Mouse (Mus musculus) brain, adult 2 months (tissue): ENCODE measurements around the gene Gtf2f2.

ENCODE experiments used
- DNase-seq: peaks from one replicate; pipeline ENCODE4 v3.0.0; 2011; ENCODE audit warnings: low read depth, low spot score

Gene Gtf2f2

DNA sequence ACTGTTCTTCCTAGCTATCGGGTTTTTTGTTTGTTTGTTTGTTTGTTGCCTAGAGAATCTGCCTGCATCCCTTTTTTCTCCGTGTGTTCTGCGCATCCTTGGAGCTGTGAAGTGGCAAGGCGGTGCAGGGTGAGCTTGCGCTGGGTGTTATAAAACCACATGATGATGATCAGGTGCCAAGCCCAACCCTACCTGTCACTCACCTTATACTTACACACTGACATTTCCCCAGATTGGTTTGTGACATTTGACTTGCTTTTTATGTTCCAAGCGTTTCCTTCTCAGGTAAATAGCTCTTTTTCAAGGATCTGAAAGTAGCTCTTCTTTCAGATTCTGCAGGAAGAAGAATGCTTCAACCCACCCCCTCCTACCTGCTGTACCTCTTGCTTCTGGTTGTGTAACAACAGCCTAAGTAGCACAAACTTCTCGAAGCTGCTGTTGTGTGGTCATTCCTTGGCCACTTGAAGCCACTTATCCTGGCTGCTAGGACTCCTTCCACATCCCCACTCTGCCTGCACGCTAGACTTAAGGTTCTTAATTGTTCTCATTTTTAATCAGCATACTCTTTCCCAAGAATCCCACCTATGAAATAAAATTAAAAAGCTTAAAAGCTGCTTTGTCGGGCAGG lies 143.8 kb downstream of the Gtf2f2 start:
- DNase-seq = no peak

DNA sequence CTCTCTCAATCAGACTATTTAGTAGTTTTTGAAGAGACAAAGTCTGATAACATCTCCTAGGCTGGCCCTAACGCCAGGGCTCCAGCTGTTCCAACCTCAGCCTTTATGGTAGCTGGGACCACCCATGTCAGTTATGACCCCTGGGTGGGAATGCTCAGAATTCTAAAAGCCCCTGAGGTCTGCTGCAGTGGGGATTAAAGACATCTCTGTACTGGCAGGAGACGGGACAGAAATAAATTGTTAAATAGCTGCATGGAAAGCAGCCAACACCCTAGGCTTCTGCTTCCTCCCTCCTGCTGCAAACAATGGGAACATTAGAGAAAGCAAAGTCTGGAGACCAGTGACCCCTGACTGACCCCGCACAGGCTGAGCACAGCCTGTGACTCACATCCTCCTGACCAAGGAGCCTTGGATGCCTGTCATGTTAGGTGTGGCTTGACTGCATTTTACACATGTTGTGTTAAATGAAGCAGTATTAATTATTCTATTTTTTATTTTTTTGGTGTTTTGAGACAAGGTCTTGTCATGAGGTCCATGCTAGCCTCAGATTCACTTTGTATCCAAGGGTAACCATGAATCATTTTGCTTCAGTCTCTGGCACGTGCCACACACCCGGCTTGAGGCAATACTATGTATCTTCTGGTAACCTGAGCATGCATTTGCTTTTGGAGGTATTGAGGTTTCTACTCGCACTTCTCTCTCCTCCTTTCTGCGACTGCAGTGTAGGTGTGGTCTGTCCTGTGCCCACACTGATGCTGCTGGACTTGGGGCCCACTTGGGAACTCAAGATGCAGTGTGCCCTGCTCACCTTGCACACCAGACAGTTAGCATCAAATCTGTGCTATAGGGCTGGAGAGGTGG lies 146.9 kb downstream of the Gtf2f2 start:
- peak; percentile 72 for DNase-seq

DNA sequence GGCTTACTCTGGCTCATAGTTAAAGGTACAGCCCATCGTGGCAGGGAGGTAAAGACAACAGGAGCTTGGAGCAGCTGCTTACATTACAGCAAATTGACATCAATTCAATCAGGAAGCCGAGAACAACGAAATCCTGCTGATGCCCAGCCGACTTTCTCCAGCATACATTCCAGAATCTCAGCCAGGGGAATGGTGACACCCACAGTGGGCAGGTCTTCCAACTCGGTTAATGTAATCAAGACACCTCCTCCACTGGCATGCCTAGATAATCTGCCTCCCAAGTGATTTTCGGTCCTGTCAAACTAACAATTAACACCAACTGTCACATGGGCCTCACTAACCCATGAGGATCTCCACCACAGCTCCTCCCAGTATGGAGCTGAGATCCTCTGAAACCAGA lies 148.0 kb downstream of the Gtf2f2 start:
- no peak for DNase-seq

DNA sequence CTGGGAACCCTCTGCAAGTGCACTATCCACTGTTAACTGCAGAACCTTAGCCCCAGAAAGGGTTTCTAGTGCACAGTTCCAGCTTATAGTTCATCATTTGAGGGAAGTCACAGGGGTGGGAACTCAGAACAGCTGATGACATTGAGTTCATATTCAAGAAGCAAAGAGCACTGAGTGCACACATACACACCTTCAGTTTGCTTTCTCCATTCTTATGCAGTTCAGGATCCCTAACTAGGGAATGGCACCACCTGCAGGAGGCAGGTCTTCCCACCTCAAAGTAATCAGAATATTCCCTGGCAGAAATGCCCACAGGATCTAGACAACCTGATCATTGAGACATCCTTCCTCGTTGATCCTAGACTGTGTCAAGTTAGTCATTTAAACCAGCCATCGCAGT lies 151.0 kb downstream of the Gtf2f2 start:
- DNase-seq = no peak

DNA sequence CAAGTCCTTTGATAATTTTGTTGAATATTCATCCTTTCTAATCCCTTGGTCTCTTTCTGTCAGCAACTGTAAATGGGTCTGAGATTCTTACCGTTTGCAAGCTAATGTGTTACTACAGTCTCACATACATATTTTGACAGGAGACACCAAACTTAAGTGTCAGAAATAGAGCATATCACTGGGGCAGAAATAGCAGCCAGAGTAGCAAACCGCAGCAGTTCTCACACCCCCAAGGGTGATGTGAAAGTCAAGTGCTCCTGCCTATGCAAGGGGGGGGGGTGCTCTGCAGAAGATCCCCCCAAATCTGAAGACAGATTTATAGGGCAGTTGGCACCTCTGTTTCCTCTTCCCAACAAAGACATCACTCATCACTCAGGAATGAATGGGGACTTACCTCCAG lies 152.5 kb downstream of the Gtf2f2 start:
- DNase-seq = no peak

DNA sequence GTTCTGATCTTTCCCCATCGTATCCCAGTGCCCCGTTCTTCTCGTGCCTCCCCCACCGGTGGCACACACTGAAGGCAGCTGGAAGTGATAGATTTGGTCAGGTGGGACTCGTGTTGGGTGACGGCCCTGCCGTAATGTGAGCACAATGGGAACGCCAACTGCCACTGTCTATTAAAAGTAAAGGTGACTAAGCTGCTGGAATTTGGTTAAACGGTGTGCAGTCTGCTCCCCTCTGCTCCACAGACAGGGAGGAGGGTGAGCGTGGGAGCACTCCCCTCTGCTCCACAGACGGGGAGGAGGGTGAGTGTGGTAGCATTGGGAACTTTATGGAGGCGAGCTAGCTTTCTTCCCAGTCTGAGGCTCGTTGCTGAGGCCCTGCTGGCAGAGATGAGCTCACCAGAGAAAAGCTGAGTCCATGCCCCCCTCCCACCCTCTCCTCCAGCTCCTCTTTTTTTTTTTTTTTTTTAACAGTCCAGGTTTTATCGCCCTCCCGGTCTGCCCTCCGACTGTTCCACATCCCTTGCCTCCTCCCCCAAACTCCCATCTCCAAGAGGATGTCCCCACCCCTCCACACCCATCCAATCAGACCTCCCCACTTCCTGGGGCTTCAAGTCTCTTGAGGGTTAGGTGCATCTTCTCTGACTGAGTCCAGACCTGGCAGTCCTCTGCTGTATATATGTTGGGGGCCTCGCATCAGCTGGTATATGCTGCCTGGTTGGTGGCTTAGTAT lies 155.2 kb downstream of the Gtf2f2 start:
- peak; percentile 78 for DNase-seq

DNA sequence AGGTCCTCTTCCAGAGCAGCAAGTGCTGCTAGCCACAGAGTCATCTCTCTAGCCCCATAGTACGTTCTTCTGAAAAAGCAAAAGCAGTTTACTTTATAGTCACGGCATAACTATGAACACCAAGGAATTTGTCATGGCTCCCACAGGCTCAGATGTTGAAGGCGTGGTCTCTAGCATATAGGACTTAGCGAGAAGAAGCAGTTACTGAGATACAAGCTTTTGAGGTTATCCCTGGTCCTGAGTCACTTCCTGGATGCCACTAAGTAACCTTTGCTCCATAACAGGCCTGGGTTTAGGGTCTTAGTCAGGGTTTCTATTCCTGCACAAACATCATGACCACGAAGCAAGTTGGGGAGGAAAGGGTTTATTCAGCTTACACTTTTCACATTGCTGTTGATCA lies 158.6 kb downstream of the Gtf2f2 start:
- no peak for DNase-seq

DNA sequence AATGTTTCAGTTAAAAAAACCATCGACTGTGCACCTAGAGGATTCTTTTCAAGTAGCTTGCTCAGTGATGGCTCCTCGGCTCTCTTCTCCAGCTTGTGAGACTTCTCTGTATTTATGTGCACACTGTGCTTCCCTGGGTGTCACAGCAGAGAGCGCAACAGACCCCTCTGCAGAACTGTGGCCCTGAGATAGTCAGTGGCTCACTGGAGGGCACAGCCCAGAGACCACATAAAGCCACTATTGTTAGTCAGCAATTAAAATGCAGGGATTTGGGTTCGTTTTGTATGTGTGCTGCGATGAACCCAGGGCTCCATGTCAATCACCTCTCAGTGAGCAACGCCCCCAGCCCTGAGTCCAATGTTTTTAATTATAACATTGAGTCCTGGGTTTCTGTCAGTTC lies 159.8 kb downstream of the Gtf2f2 start:
- DNase-seq = no peak

DNA sequence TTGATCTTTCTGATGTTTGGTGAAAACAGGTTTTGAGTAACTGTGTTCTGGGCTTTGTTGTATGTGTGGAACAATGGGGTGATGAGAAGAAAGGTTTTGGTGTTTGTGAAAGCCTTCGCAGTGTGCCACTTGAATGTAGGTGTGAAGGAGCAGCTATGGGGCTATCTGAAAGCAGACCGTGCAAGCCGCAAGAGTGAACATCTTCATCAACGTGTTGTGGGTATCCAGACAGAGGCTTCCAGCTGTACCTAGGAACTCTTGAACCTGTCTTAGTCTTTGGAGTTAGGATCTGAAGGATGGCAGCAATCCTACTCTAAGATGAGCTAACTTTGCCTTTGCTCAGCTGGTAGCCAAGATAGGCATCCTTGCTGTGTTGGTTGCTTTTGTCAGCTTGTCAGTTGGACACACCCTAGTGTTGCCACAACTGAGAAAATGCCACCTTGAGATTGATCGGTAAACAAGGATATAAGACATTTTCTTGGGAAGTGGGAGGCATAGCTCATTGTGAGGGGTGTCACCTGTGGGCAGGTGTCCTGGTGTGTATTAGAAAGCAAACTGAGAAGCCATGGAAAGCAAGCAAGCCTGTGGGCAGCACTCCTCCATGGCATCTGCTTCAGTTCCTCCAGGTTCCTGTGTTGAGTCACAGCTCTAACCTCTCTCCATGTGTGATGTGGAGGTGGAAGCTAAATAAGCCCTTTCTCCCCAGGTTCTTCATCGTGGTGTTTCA lies 160.7 kb downstream of the Gtf2f2 start:
- peak; percentile 89 for DNase-seq

DNA sequence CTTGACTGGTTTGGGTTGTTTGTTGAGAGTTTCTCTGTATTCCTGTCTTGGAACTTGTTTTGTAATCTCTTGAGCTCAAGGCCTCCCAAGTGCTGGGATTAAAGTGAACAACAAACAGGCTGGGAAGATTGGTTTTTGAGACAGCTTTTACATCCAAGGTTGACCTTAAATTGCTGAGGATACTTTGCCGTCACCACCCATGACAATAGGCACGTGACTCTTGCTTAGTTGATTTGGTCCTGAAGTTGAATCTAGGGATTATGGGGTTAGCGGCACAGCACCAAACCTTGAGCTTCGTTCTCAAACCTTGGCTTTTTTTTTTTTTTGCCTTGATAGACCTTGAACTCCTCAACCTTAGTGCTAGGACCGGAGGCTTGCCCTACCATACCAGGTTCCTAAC lies 161.4 kb downstream of the Gtf2f2 start:
- no peak for DNase-seq

DNA sequence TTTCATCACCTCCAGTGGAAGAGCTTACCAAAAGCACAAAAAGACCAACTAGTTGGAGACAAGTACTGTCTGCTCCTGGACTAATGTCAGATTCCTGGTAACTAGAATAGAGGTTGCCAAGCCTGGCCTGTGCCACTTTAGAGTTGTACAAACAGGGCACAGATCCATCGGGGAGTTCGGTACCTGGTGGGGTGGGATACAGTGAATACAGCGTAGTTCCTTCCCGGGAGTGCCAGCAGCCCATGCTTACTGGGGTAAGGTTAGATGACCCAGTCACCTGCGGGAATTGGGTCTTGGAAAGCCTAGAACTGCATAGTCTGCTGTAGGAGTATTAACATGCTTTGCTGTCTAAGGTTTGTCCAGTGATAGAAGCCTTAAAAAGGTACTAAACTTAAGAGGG lies 162.2 kb downstream of the Gtf2f2 start:
- DNase-seq = no peak

DNA sequence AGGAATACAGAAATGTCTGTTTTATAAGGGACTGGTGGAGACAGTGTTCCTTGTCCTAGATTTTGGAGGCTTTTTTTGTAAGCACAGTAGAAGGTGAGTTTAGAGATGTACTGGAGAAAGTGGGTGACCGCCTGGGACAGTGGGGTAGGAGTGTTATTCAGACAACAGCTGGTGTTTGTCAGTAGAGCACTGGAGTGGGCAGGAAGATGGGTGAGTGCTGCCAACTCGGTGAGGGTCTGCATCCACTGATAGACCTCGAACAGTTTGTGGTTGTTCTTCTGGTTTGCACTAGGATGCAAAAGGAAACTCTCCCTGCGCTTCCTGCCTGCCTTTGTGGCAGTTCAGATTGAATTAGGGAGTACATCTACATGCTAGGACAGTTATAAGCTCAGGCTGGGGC lies 163.0 kb downstream of the Gtf2f2 start:
- no peak for DNase-seq
